Mouse (Mus musculus) midbrain, embryonic 13.5 days (tissue): ENCODE data around the gene Nfic. TPM values are rescaled to one million over a fixed set of nuclear protein-coding genes. Genes with fewer than 3 reads are reported as not detected.
A peak's percentile ranks its signal among the peaks of the same experiment; 100 is the strongest.
"Not testable (repeated sequence)": the region's sequence is repeated elsewhere in the genome, so short reads cannot be mapped to it uniquely, and the experiment has no call there.

Experiments used
- ATAC-seq: fragments of 200-750 bp; cut with Nextera tagmentation; 2 replicates; pipeline ENCODE4 v1.8.0; 2017; ENCODE audit warnings: mild to moderate bottlenecking, moderate TSS enrichment, moderate library complexity
- H3K27ac ChIP-seq: fragments of 300-500 bp; sonication (generic); 2 replicates; pipeline ENCODE4 v1.5.1; 2015; ENCODE audit warnings: inconsistent platforms, mild to moderate bottlenecking, moderate library complexity
- H3K27me3 ChIP-seq: fragments of 300-500 bp; sonication (generic); 2 replicates; pipeline ENCODE4 v1.6.1; 2015; ENCODE audit warnings: mild to moderate bottlenecking, inconsistent platforms
- H3K36me3 ChIP-seq: fragments of 300-500 bp; sonication (generic); 2 replicates; pipeline ENCODE4 v1.6.1; 2015; ENCODE audit warnings: mild to moderate bottlenecking, inconsistent platforms
- H3K4me1 ChIP-seq: fragments of 300-500 bp; sonication (generic); replicated peaks from 2 replicates; pipeline ENCODE4 v1.6.1; 2015; ENCODE audit warnings: inconsistent platforms
- H3K4me2 ChIP-seq: fragments of 300-500 bp; sonication (generic); replicated peaks from 2 replicates; pipeline ENCODE4 v1.6.1; 2015; ENCODE audit warnings: moderate library complexity, mild to moderate bottlenecking, inconsistent platforms
- H3K4me3 ChIP-seq: fragments of 300-500 bp; sonication (generic); replicated peaks from 2 replicates; pipeline ENCODE4 v1.5.1; 2015; ENCODE audit warnings: mild to moderate bottlenecking, inconsistent platforms
- H3K9ac ChIP-seq: fragments of 300-500 bp; sonication (generic); replicated peaks from 2 replicates; pipeline ENCODE4 v1.6.1; 2015; ENCODE audit warnings: mild to moderate bottlenecking, inconsistent platforms
- H3K9me3 ChIP-seq: fragments of 300-500 bp; sonication (generic); 2 replicates; pipeline ENCODE4 v1.6.1; 2016; ENCODE audit warnings: mild to moderate bottlenecking, inconsistent platforms
- WGBS: fragments of 180-500 bp; shearing (Covaris S2); methylation state at CpG from one replicate; pipeline ENCODE4 v1.1.7; 2015; 5-methylcytosine and 5-hydroxymethylcytosine counted together
- polyA plus RNA-seq: library from polyadenylated mRNA; unstranded; fragments of >200 nt; fragmentation: Nextera tagmentation; extraction: Ambion mirVana; gene quantifications from 2 replicates; pipeline ENCODE4 v1.2.1, GENCODE M21; 2015

Gene Nfic
- polyA plus RNA-seq, 1 experiment from 2014 or later = 15.2 TPM

GRCm38 (mm10) chr10:81452947-81453288 is 2.5 kb downstream of the Nfic start:
- Histone ChIP-seq H3K4me1 (no peaks in the 10 kb centered on the region), H3K9ac (no peak overlapping the region; the same call in 1 of the 2 replicates), H3K27ac (no peak overlapping the region), H3K27me3 (peaks cover 74% of the 10 kb centered on the region), H3K9me3 (no peaks in the 10 kb centered on the region), H3K4me3 (no peak overlapping the region), H3K4me2 (no peak overlapping the region), H3K36me3 (no peaks in the 10 kb centered on the region)
- no peak for ATAC-seq
- WGBS = 5% methylated on average over 14 of the region's 14 CpGs

DNA sequence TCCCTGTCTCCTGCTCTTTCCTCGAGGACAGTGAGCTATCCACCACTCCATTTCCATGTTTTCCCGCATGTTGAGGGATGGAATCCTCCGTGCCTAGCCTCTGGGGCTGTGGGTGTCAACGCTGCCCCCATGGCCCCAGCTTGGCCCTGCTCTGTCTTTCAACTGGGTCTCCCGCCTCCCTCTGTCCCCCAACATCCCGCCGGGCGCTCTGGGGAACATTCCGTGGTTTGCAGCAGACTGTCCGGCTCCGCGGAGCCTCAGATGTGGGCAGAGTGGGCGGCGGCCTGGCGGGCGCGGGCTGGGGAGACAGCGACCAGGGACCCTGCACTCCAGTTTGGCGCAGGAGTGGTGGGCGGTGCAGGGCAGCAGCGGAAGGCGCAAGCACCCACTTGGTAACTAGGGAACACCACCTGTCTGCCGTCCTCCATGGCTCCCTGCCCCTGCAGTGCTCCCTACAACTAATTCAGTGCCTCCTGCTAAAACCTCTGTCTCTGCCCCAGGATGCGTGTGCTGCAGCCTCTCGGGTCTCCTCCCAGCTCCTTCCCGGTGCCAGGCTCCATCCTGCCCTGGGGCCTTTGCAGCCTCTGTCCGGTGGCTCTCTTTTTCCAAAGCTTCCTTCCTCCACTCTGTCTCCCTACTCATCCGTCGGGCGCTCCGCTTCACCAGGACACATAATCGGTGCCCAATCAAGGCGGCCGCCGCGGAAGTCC is 3.0 kb downstream of the Nfic start:
- H3K9ac ChIP-seq = peak overlapping the region; percentile 36; the same call in 1 of the 2 replicates
- H3K9me3 ChIP-seq = no peaks in the 10 kb centered on the region
- no peak for ATAC-seq
- 9% methylated on average over 36 of the region's 36 CpGs for WGBS
- peaks cover 69% of the 10 kb centered on the region for H3K27me3 ChIP-seq
- no peaks in the 10 kb centered on the region for H3K36me3 ChIP-seq
- H3K4me1 ChIP-seq = no peaks in the 10 kb centered on the region
- H3K27ac ChIP-seq = no peak overlapping the region
- no peak overlapping the region; the same call in 1 of the 2 replicates for H3K4me3 ChIP-seq
- H3K4me2 ChIP-seq = no peak overlapping the region

DNA sequence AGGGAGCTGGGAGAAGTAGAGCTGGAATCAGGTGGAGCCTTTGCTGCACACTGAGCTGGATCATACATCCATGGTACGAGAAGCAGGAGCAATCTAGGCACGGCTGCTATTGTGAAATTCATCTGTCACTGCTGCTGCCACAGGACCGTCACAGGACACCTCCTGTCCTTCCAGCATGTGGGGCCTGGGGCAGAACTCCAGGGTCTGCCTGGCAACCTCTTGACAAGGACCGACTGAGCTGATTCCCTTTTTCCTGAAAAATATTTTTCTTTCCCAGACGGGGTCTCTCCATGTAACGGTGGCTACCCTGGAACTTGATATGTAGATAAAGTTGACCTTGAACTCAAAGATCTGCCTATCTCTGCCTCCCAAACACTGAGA is 4.1 kb downstream of the Nfic start:
- Histone ChIP-seq H3K27ac (no peak overlapping the region), H3K4me2 (no peak overlapping the region), H3K4me1 (no peaks in the 10 kb centered on the region), H3K9me3 (no peaks in the 10 kb centered on the region), H3K36me3 (no peaks in the 10 kb centered on the region), H3K27me3 (peaks cover 60% of the 10 kb centered on the region), H3K9ac (peak overlapping the region; percentile 14; the same call in 1 of the 2 replicates), H3K4me3 (no peak overlapping the region)
- ATAC-seq = no peak
- 78% methylated on average over 6 of the region's 6 CpGs for WGBS

GRCm38 (mm10) chr10:81450641-81451364 is 4.6 kb downstream of the Nfic start:
- peaks cover 56% of the 10 kb centered on the region for H3K27me3 ChIP-seq
- peak overlapping the region; percentile 14; the same call in 1 of the 2 replicates for H3K9ac ChIP-seq
- H3K27ac ChIP-seq = no peak overlapping the region
- WGBS = 67% methylated on average over 9 of the region's 9 CpGs
- no peaks in the 10 kb centered on the region for H3K9me3 ChIP-seq
- no peaks in the 10 kb centered on the region for H3K4me1 ChIP-seq
- ATAC-seq = no peak
- no peak overlapping the region for H3K4me2 ChIP-seq
- H3K4me3 ChIP-seq = no peak overlapping the region
- H3K36me3 ChIP-seq = no peaks in the 10 kb centered on the region

GRCm38 (mm10) chr10:81450140-81450539 is 5.3 kb downstream of the Nfic start:
- H3K4me1 ChIP-seq = no peaks in the 10 kb centered on the region
- H3K4me3 ChIP-seq = no peak overlapping the region
- no peak overlapping the region for H3K4me2 ChIP-seq
- no peaks in the 10 kb centered on the region for H3K9me3 ChIP-seq
- no peak overlapping the region for H3K9ac ChIP-seq
- H3K36me3 ChIP-seq = no peaks in the 10 kb centered on the region
- ATAC-seq = peak; percentile 82
- H3K27me3 ChIP-seq = peaks cover 49% of the 10 kb centered on the region
- 4% methylated on average over 7 of the region's 7 CpGs for whole genome bisulfite sequencing
- H3K27ac ChIP-seq = no peak overlapping the region

- H3K27ac ChIP-seq, H3K4me3 ChIP-seq, H3K9me3 ChIP-seq, H3K9ac ChIP-seq, H3K4me1 ChIP-seq, H3K36me3 ChIP-seq, H3K4me2 ChIP-seq, ATAC-seq: not testable (repeated sequence)
- peaks cover 13% of the 10 kb centered on the region for H3K27me3 ChIP-seq
- 47% methylated on average over 2 of the region's 2 CpGs for WGBS
Measured at GRCm38 (mm10) chr10:81445516-81445915, 9.9 kb downstream of the Nfic start.

DNA sequence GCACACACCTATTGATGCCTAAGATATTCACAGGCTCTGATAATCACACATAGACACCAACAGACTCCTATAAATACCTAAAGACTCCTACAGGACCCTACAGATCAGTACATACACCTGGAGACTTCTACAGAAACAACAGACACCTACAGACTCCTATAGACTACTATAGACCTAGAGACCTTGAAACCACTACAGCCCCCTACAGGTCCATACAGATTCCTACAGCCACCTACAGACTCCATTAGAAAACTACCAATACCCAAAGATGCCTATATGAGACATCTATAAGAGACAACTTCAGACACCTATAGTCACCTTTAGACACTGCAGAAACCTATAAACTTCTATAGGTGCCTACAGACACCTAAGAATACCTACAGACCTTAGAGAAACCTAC is 14.4 kb downstream of the Nfic start:
- no peak overlapping the region for H3K4me2 ChIP-seq
- ATAC-seq = no peak
- no peak overlapping the region for H3K4me3 ChIP-seq
- no peak overlapping the region for H3K27ac ChIP-seq
- no peaks in the 10 kb centered on the region for H3K9me3 ChIP-seq
- H3K36me3 ChIP-seq = no peaks in the 10 kb centered on the region
- peaks cover 14% of the 10 kb centered on the region; the same call in 1 of the 2 replicates for H3K27me3 ChIP-seq
- no peaks in the 10 kb centered on the region for H3K4me1 ChIP-seq
- no peak overlapping the region for H3K9ac ChIP-seq

- no peak for ATAC-seq
- whole genome bisulfite sequencing = 73% methylated on average over 3 of the region's 3 CpGs
- no peaks in the 10 kb centered on the region for H3K36me3 ChIP-seq
- no peaks in the 10 kb centered on the region for H3K9me3 ChIP-seq
- H3K9ac ChIP-seq = peak overlapping the region; percentile 30; the same call in 1 of the 2 replicates
- H3K4me3 ChIP-seq = no peak overlapping the region
- H3K27ac ChIP-seq = no peak overlapping the region
- H3K4me2 ChIP-seq = no peak overlapping the region
- peaks cover 20% of the 10 kb centered on the region for H3K4me1 ChIP-seq
- H3K27me3 ChIP-seq = 0 out of 2 replicates have a peak, but pooled peaks cover 3% of the 10 kb centered on the region
Measured at GRCm38 (mm10) chr10:81435436-81435835, 20.0 kb downstream of the Nfic start.

DNA sequence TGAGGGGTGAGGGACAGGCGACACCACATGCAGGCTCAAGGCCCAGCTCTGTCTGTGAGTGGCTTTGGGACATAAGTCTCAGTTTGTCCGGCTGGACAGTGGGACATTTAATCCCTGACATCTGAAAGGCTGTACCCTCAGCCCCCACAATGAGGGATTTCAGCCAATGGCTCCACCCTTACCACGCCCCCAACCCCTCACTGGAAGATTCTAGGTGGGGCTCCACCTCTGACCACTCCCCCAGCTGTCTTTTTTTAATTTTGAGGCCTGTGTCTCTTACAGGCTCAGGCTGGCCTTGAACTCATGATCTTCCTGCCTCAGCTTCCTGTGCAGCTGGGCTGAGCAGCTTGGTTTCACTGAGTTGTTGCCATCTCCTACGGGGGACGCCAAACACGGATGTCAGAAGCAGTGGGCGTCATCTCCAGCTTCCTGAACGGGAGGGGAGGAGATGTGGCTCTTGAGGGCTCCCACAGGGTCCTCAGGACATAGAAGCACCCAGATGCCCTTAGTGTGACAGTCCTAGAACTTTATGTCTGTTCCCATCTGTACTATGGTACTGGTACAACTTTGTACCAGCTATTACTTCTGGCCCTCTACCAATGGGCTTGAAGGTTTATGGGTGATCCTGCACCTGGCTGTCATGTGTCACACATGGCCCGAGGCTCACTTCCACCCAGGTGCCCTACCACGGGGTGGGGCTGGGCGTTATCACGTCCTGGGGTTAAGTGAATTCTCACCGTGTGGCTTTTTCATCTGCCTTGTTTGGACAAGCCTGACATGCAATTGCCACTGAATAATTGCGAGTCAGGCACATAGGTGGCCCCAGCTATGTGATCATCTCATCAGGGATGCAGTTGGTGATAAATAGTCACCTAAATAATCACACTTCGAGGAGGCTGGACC is 20.8 kb downstream of the Nfic start:
- no peak overlapping the region for H3K27ac ChIP-seq
- no peak overlapping the region for H3K4me2 ChIP-seq
- 67% methylated on average over 15 of the region's 15 CpGs for WGBS

DNA sequence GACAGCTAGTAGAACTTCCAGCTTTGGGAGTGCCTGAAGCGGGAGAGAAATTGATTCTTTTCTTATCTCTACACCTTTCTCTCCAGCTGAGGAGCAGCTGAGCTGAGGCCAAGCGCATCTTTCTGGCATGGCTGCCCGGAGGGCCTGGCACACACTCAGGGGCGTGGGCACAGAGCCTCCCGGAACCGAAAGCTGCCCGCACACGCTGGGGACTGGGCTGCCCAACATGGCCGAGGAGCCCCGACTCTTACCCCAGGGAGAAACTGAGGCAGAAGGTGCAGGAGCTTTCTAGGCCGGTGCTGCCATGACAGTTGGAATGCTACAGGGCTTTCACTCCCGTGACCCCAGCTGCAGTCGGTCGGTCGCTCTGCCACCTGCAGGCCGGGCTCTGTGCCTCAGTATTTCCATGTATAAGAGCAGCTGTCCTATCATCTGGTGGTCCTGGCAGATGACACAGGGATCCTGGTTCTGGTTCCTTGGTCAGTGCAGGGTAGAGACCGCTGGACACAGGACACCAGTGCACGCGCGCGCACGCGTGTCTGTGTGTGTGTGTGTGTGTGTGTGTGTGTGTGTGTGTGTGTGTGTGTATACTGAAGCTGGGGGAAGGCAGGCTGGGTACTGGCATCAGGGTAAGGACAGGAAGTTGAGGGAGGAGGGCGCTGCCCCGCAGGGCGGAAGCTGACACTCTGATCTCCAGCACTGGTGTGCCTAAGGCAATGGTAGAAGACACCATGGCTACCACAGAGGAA is 21.7 kb downstream of the Nfic start:
- Histone ChIP-seq H3K4me3 (no peak overlapping the region), H3K4me1 (peaks cover 31% of the 10 kb centered on the region), H3K9me3 (no peaks in the 10 kb centered on the region), H3K9ac (no peak overlapping the region), H3K4me2 (peak overlapping the region; percentile 53; the same call in 1 of the 2 replicates), H3K27me3 (peaks cover 9% of the 10 kb centered on the region), H3K27ac (no peak overlapping the region), H3K36me3 (no peaks in the 10 kb centered on the region)
- 77% methylated on average over 26 of the region's 26 CpGs for WGBS
- ATAC-seq = no peak

More for the DNA sequence above, 20.8 kb downstream of the Nfic start:
- Histone ChIP-seq H3K9me3 (no peaks in the 10 kb centered on the region), H3K4me3 (no peak overlapping the region), H3K9ac (peak overlapping the region; percentile 30; the same call in 1 of the 2 replicates), H3K27me3 (0 out of 2 replicates have a peak, but pooled peaks cover 3% of the 10 kb centered on the region), H3K36me3 (no peaks in the 10 kb centered on the region), H3K4me1 (peaks cover 24% of the 10 kb centered on the region)
- ATAC-seq = no peak

GRCm38 (mm10) chr10:81432868-81433262 is 22.6 kb downstream of the Nfic start:
- WGBS = 5% methylated on average over 17 of the region's 17 CpGs
- no peak overlapping the region; the same call in 1 of the 2 replicates for H3K9ac ChIP-seq
- peaks cover 15% of the 10 kb centered on the region for H3K27me3 ChIP-seq
- peak overlapping the region; percentile 29; the same call in 1 of the 2 replicates for H3K4me3 ChIP-seq
- no peaks in the 10 kb centered on the region for H3K36me3 ChIP-seq
- peak overlapping the region; percentile 53 for H3K4me2 ChIP-seq
- ATAC-seq = peak; percentile 80
- peaks cover 31% of the 10 kb centered on the region for H3K4me1 ChIP-seq
- no peaks in the 10 kb centered on the region for H3K9me3 ChIP-seq
- H3K27ac ChIP-seq = no peak overlapping the region
